In genomic region chr1:77713001-77713400, GRCm38 (mm10) we compare ENCODE assay signal across 21 mouse cellular contexts.
"Had no signal": no experiment of that assay in that cellular context is flagged by ENCODE, and none has a peak within 500 bp of the region (broad histone marks: within the 10 kb centered on the region; RNA-seq: fewer than 3 reads in every experiment).

No protein-coding gene starts in this region.

- H3K36me3 ChIP-seq: lung, embryonic 15.5 days; midbrain, embryonic 10.5 days; midbrain, embryonic 12.5 days; neural tube, embryonic 13.5 days; neural tube, embryonic 15.5 days had no signal

- H3K27ac ChIP-seq: lung, embryonic 15.5 days; midbrain, embryonic 10.5 days; midbrain, embryonic 12.5 days; neural tube, embryonic 13.5 days; neural tube, embryonic 15.5 days had no signal

- H3K4me1 ChIP-seq: lung, embryonic 15.5 days had no signal

- H3K4me2 ChIP-seq: lung, embryonic 15.5 days; midbrain, embryonic 12.5 days; neural tube, embryonic 13.5 days; neural tube, embryonic 15.5 days had no signal

- ATAC-seq: liver, postnatal 0 days; lung, postnatal 0 days; midbrain, embryonic 16.5 days had no signal

- H3K9ac ChIP-seq: liver, postnatal 0 days; lung, embryonic 15.5 days; midbrain, embryonic 12.5 days; neural tube, embryonic 13.5 days; neural tube, embryonic 15.5 days had no signal

- H3K4me3 ChIP-seq: lung, embryonic 15.5 days; midbrain, embryonic 10.5 days; midbrain, embryonic 12.5 days; myocyte; neural tube, embryonic 13.5 days; neural tube, embryonic 15.5 days had no signal

- H3K27me3 ChIP-seq: lung, embryonic 15.5 days; midbrain, embryonic 12.5 days; neural tube, embryonic 13.5 days; neural tube, embryonic 15.5 days had no signal

- H3K9me3 ChIP-seq: lung, embryonic 15.5 days; midbrain, embryonic 10.5 days; midbrain, embryonic 12.5 days; neural tube, embryonic 13.5 days; neural tube, embryonic 15.5 days had no signal

- DNase-seq: liver, postnatal 0 days; lung, adult 2 months; lung, postnatal 14 days; lung, postnatal 4 days; midbrain, embryonic 14.5 days; retina, postnatal 1 day; right cerebral cortex, adult 18-20 months; right cerebral cortex, postnatal 25 days; right cerebral cortex, postnatal 4 days; spleen, adult 18-20 months; thymus, adult 18-20 months; thymus, postnatal 14 days; thymus, postnatal 36 days had no signal
